Mouse (Mus musculus) thymus, postnatal 36 days (tissue): Measurements from ENCODE around the gene Jtb.

Experiments
- DNase-seq, 2 experiments: peaks; one replicate each; pipeline ENCODE4 v3.0.0; 2022; ENCODE audit warnings: mixed read lengths in 2 of 2

Gene Jtb

DNA sequence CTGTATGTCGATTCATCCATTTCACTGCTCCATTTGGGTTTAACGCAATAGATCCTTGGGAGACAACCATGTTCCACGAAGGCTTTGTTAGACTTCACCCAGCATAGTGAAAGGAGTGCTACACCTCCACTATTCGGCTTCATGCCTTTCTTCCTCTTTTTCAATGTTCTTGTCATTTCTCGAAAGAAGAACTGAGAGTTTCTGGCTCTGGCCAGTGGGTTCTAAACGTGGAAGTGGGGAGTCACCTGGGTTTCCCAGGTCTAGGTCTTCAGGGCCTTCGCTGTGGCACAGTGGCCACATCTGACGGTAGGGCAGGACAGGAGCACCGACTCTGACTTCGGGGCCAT lies 33.3 kb downstream of the Jtb start:
- no peak for DNase-seq

DNA sequence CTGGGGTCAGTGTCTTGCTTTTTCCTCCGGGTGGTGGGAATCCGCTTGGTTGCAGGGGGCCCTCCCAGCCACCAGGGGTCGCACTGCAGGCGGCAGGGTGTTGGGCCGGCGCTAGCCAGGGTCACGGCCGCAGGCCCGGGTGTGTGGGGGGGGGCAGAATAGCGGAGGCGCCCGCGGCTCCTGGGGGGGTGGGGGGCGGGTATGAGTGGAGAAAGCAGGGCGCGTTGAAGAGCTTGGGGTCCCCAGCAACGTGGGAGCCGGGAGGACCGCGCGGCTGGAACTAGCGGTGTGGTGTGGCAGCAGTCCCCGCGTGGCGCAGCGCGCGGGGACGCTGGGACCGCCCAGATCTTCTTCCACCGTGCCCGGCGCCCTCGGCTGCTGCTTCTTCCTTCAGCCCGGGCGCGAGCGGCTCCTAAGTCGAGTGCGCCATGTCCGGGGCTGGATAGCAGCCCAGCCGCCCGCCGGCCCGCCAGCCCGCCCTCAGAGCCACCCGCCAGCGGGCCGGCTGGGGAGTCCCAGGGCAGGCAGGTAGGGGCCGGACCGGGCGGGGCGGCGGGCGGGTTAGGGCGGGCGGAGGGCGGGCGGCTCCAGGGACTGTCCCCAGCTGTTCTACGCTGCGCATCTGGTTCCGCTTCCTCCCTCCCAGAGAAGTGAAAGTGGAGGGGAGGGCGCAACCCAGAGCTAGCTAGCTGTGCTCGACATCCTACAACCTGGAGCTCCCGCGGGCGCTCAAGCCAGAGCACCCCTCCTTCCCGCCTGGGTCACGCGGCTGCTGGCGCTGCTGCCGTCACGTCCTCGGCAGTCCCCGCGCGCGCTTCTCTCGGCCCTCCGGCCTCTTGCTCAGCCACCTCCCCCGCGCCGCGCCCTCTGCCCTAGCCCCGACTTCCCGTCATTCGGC lies 33.9 kb downstream of the Jtb start, which contains the start of gene Dennd4b:
Dennd4b (plus strand) TSS at position 152 of the 898 bp plus-strand sequence.
- peak; percentile 89 to 91 for DNase-seq

DNA sequence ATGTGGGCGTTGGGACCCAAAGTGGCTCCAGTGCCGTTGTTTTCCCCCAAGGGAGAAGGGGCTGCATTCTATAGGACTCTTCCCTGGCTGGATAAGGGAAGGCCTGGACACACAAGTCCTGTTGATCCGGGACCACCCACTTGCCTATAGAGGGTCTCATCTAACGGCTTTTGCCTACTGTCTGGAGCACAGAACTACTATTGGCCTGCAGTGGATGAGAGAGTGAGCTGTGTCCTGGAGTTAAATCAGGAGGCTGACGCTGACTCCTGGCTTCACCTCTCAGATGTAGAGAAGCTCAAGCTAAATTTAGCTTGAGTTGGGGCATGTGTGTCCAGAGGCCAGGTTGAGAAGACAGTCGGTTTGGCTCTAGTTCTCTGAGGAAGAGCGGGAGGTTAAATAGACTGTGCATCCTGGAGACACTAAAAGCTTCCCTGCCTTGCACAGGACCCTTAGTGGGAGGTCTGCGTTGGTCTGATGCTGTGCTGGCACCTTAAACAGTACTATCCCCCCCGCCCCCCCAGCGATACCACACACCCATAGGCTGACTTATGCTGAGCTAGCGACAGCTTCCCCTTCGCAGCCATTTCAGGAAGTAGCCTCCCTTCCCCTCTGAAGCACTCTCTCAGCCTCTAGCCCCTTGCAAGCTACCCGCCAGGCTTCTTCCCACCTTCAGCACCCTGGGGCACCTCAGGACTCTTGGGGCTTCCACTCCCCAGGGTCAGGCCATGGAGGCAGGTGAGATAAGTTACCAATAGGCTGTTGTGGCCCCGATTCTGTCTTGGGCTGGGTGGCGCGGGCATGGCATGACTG lies 34.7 kb downstream of the Jtb start:
- DNase-seq, result peak; percentile 63 to 68

DNA sequence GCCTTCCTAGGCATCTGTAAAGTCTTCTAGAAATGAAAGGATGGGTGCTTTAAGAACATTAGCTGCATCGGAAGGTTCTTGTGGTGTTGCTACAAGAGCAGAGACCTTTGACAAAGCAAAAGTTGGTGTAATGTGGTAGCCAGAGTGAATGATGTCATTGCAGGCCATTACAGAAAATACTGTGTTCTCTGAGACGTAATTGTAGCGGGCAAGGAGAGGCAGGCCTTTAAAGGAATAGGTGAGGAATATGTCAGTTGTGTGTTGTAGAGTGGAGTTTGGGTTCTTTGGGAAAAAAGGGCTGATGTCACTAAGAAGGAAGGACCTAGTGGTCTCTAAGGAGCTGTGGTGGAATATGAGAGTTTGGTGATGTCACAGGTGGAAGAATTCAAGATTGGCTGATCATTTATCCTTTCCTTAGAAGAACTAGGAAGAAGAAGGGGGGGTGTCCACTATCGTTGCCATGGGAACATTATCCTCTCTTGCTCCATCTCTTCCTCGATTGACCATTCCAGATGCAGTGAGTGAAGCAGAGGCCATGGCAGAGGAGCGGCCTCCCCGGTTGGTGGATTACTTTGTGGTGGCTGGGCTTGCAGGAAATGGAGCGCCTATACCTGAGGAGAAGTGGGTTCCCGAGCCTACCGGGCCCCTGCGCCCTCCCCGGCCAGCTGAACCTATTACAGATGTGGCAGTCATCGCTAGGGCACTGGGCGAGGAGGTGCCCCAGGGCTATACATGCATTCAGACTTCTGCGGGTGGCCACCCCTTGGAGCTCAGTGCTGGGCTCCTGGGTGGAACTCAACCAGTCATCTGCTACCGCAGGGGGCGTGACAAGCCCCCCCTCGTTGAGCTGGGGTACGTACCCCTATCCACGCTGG lies 35.7 kb downstream of the Jtb start:
- peak; percentile 31 to 58 for DNase-seq

GRCm38 (mm10) chr3:90268190-90268589 lies 36.8 kb downstream of the Jtb start:
- DNase-seq, result peak in 1 of 2 experiments; percentile 27

DNA sequence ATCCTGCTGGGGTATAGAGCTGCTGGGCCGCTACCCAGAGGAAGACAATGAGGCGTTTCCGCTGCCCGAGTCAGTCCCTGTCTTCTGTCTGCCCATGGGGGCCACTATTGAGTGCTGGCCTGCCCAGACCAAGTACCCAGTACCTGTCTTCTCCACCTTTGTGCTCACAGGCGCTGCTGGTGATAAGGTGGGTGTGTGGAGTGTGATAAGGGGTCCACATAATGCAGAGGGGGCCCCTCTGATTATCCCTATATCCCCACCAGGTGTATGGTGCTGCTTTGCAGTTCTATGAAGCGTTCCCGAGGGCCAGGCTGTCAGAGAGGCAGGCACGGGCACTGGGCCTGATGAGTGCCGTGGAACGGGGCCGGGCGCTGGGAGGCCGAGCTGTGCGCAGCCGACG lies 37.6 kb downstream of the Jtb start:
- no peak for DNase-seq

DNA sequence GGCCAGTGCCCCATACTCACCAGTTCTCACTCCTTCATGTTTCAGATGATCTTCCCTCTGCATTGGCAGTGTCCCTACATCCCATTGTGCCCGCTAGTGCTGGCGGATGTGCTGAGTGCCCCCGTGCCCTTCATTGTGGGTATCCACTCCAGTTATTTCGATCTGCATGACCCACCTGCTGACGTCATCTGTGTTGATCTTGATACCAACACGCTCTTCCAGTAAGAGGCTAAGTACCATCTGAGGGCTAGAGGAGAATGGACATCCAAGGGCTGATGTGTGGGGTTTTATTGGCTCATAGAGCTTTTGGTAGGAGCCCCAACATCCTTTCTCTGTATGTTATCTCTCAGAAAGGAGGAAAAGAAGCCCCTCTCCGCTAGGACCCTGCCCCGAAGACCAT lies 39.4 kb downstream of the Jtb start:
- DNase-seq, result no peak

DNA sequence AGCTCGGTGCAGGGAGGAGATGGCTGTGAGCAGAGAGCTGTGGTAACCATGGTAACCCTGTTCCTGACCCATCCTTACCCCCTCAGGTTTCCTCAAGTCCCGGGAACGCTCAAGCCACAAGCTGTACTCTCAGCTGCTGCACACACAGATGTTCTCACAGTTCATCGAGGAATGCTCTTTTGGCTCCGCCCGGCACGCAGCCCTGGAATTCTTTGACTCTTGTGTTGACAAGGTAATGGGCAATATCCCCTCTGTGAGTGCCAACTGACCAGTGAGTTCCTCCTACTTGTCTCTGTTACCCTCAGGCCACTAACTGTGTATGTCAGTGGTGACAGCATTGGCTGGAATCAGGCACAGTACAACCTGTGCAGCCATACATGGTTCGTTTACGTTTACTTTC lies 40.8 kb downstream of the Jtb start:
- no peak for DNase-seq

DNA sequence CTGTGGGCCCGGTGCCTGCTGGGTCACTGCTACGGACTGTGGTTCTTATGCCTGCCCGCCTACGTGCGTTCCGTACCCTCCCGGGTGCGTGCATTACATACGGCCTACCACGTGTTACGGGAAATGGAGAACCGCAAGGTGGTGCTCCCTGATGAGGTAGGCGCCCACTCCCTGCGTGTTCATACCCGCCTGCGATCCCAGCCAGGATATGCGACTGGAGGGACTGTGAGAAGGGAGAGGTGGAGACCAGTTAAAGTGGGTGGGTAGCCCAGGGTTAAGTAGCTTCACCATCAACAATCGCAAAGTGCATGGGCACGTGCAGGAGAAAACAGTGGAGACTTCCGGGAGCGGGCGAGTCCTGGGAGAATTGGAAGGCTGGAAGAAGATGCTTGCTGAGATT lies 42.5 kb downstream of the Jtb start:
- DNase-seq, result no peak

GRCm38 (mm10) chr3:90275286-90275685 lies 43.9 kb downstream of the Jtb start:
- DNase-seq, result no peak

DNA sequence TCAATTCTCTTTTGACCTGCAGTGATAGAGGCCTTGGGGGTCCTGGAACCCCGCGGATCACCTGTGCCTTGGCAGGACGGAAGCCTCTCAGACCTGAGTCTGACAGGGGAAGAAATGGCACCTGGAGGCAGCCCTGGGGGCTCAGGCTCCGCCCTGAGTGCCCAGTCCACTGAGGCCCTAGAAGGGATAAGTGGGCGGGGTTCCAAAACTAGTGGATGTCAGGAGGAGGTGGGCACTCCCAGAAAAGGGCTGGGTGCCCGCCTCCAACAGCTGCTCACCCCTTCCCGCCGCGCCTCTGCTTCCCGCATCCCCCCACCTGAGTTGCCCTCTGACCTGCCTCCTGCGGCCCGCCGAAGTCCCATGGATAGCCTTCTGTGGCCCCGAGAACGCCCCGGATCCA lies 45.5 kb downstream of the Jtb start:
- no peak for DNase-seq

GRCm38 (mm10) chr3:90277793-90278192 lies 46.4 kb downstream of the Jtb start:
- DNase-seq, result no peak

GRCm38 (mm10) chr3:90278211-90278610 lies 46.8 kb downstream of the Jtb start:
- no peak for DNase-seq

DNA sequence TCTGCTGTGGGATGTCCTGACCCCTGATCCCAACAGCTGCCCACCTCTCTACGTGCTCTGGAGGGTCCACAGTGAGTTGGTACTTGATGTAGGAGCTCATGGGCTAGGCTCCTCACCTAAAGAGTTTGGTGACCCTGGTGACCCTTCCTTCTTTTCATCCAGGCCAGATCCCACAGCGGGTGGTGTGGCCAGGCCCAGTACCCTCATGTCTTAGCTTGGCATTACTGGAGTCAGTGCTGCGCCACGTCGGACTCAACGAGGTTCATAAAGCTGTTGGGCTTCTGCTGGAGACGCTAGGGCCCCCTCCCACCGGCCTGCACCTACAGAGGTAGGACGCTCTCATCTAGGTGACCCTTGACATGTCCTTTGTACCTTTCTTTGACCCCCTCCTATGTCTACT lies 47.8 kb downstream of the Jtb start:
- no peak for DNase-seq

DNA sequence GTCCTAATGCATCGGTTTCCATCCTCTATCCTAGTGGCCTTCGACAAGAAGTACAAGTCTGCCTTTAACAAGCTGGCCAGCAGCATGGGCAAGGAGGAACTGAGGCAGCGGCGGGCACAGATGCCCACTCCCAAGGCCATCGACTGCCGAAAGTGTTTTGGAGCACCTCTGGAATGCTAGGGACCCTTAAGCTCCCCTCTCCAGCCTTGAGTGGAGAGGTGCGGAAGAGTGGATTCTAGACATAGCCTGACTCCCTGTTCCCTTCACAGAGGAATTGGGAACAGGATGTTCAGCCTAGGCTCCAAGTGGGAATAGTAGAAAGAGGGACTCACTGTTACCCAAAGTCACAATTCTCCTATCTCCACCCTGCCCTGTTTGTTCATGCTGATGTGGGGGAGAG lies 48.3 kb downstream of the Jtb start:
- no peak for DNase-seq

- DNase-seq, result no peak
These were observed 49.3 kb downstream of the Jtb start for GRCm38 (mm10) chr3:90280708-90281107.

- DNase-seq, result no peak
These were observed 52.8 kb downstream of the Jtb start for GRCm38 (mm10) chr3:90284150-90284549.
